Mouse (Mus musculus) large intestine, adult 2 months (tissue): Measurements from ENCODE around the gene Klk12. TPM values are rescaled to one million over a fixed set of nuclear protein-coding genes. Genes with fewer than 3 reads are reported as not detected.

ENCODE experiments used
- DNase-seq: peaks from one replicate; pipeline ENCODE4 v3.0.0-alpha.2; 2012; ENCODE audit warnings: low read depth, low spot score
- WGBS: fragments of 180-500 bp; shearing (Covaris S2); methylation state at CpG from one replicate; pipeline ENCODE4 v1.1.7; 2018; 5-methylcytosine and 5-hydroxymethylcytosine counted together
- polyA plus RNA-seq: library from polyadenylated mRNA; depleted of rRNA; stranded (reverse); fragments of >200 nt; gene quantifications from 2 replicates; pipeline ENCODE4 v1.2.3, GENCODE M21; 2012; rRNA removed

Gene Klk12
- polyA plus RNA-seq, 1 experiment: not detected

DNA sequence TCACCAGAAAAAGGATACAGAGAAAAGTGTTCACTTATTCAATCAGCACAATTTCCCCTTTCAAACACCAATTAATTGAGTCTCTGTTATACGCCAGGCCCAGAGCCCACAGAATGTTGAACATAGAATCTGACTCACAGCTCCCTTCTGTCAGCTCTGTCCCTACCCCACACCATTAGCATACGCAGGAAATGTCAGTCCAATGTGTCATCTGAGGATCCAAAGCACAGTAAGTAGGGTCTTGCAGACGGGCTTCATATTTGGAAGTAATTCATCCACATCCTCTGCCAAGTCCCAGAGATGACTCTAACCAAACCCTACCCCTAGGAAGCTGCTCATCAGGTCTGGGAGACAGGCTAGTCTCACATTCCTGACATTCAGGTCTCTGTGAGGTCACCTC lies 19.4 kb downstream of the Klk12 start:
- DNase-seq: no peak
- WGBS: 69% methylated on average over 3 of the region's 3 CpGs

DNA sequence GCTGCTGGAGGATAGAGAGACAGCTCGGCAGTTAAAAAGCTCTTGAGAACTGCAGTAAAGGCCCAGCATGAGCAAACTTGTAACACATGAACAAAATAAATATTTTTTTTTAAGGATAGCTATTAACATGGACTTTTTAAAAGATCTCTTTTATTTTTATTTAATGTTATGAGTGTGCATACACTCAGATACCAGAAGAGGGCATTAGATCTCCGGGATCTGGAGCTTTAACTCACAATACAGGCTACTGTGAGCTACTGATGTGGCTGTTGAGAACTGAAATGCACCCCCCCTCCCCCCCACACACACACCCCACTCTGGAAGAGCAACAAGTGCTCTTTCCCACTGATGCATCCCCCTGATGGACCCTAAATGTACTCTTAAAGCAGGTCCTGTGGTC lies 20.6 kb downstream of the Klk12 start:
- 38% methylated on average over 2 of the region's 2 CpGs for WGBS
- no peak for DNase-seq

- 73% methylated on average over 7 of the region's 7 CpGs for WGBS
- no peak for DNase-seq
Measured at GRCm38 (mm10) chr7:43791591-43791990, 22.9 kb downstream of the Klk12 start, which contains the start of gene Klk9. TSS of gene Klk9 (plus strand) at chr7:43791891.

GRCm38 (mm10) chr7:43796355-43796754 lies 27.7 kb downstream of the Klk12 start:
- DNase-seq: no peak

GRCm38 (mm10) chr7:43797333-43797769 lies 28.7 kb downstream of the Klk12 start, which contains the start of gene Klk8:
TSS of gene Klk8 (plus strand) at chr7:43797577.
- DNase-seq: no peak
- under 1% methylated on average over 28 of the region's 28 CpGs for WGBS

More at GRCm38 (mm10) chr7:43796355-43796754, 27.7 kb downstream of the Klk12 start:
- WGBS: 7% methylated on average over 8 of the region's 8 CpGs

DNA sequence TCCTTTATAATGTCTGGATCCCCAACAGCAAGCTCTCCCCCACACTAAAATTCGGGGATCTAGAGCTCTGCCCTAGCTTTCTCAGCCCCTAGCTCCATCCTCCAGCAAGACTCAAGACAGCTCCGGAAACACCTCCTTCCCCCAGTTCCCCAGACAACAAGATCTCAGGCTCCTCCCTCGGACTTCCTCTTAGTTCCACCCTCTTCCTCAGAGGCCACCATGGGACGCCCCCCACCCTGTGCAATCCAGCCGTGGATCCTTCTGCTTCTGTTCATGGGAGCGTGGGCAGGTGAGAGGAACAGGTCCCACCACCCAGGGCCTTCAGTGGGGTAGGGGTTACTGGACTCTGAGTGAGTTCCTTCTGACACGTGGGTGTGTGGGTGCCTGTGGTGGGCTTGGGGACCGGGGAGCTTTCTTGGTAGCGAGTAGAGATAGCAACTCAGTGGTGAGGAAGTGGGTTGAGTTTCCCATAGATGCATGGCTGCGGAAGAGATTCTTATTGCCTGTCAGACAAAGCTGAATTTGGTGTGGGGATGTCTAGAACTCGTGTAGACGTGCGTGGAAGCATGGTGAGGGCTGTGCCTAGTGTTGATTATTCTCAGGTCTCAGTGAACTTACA lies 29.3 kb downstream of the Klk12 start:
- 38% methylated on average over 13 of the region's 13 CpGs for WGBS
- DNase-seq: no peak

DNA sequence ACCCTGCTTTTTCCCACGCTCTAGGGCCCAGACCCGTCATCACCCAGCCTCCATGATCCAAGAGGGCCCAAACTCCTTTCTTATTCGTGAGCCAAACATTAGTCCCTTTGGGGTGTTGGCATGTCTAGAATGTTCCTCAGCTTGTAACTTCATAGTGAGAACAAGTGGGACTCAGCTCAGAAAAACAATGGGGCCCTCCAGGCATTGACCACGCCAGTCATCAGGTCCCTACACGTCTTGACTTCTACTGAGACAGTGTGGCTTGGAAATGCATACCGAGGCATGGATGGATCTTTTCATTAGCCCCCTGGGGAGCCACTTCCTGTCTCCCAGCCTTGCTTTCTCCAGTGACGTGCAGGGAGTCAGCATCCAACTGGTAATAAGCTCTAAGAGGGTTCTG lies 31.2 kb downstream of the Klk12 start:
- DNase-seq: no peak
- 69% methylated on average over 7 of the region's 7 CpGs for WGBS

GRCm38 (mm10) chr7:43810994-43811393 lies 42.3 kb downstream of the Klk12 start, which contains the start of gene Klk7:
TSS of gene Klk7 (plus strand) at chr7:43811294.
- 57% methylated on average over 5 of the region's 5 CpGs for WGBS

GRCm38 (mm10) chr7:43815211-43815610 lies 46.5 kb downstream of the Klk12 start:
- WGBS: 84% methylated on average over 7 of the region's 7 CpGs
- no peak for DNase-seq

More at GRCm38 (mm10) chr7:43810994-43811393, 42.3 kb downstream of the Klk12 start, which contains the start of gene Klk7:
- DNase-seq: no peak

- DNase-seq: no peak
Measured at GRCm38 (mm10) chr7:43816746-43817145, 48.0 kb downstream of the Klk12 start.

- 63% methylated on average over 7 of the region's 7 CpGs for WGBS
- no peak for DNase-seq
Measured at GRCm38 (mm10) chr7:43821581-43821980, 52.9 kb downstream of the Klk12 start.

Other genes with a start within 250 kb of the Klk12 start
- 2.2 and 5.0 TPM in 2 replicates for gene Cd33, start 224.5 kb upstream of the Klk12 start, polyA plus RNA-seq
- 0.83 and 1.3 TPM in 2 replicates for gene Zfp658, start 206.6 kb upstream of the Klk12 start, polyA plus RNA-seq
- gene Zfp719, start 189.3 kb upstream of the Klk12 start, polyA plus RNA-seq: 0.98 and 1.7 TPM in 2 replicates
- 0.10 TPM in 1 of 2 replicates, not detected in the other for gene Zfp819, start 161.7 kb upstream of the Klk12 start, polyA plus RNA-seq
- gene Ceacam18, start 134.2 kb upstream of the Klk12 start, polyA plus RNA-seq: 19.4 and 35.3 TPM in 2 replicates
- 4.4 and 4.8 TPM in 2 replicates for gene Siglece, start 108.7 kb upstream of the Klk12 start, polyA plus RNA-seq
- 8.8 and 9.2 TPM in 2 replicates for gene Ctu1, start 96.9 kb upstream of the Klk12 start, polyA plus RNA-seq
- 0.16 TPM in 2 replicates for gene Klk14, start 78.5 kb upstream of the Klk12 start, polyA plus RNA-seq
- not detected in 2 replicates for gene Klk13, start 56.3 kb upstream of the Klk12 start, polyA plus RNA-seq
- not detected in 2 replicates for gene Klk11, start 5.7 kb downstream of the Klk12 start, polyA plus RNA-seq
- 0.21 and 0.69 TPM in 2 replicates for gene Klk10, start 12.1 kb downstream of the Klk12 start, polyA plus RNA-seq
- not detected in 2 replicates for gene Klk9, start 23.0 kb downstream of the Klk12 start, polyA plus RNA-seq
- 3.1 TPM in 2 replicates for gene Klk8, start 28.7 kb downstream of the Klk12 start, polyA plus RNA-seq
- gene Klk7, start 42.4 kb downstream of the Klk12 start, polyA plus RNA-seq: not detected in 2 replicates
- not detected in 2 replicates for gene Klk6, start 55.6 kb downstream of the Klk12 start, polyA plus RNA-seq
- not detected in 2 replicates for gene Klk5, start 73.1 kb downstream of the Klk12 start, polyA plus RNA-seq
- gene Klk4, start 112.3 kb downstream of the Klk12 start, polyA plus RNA-seq: not detected in 2 replicates
- gene Klk15, start 164.8 kb downstream of the Klk12 start, polyA plus RNA-seq: not detected in 2 replicates
- gene Klk1b8, start 181.8 kb downstream of the Klk12 start, polyA plus RNA-seq: not detected in 2 replicates
- not detected in 2 replicates for gene Klk1b1, start 197.9 kb downstream of the Klk12 start, polyA plus RNA-seq
- gene Klk1b9, start 207.2 kb downstream of the Klk12 start, polyA plus RNA-seq: not detected in 2 replicates
- gene Klk1b11, start 227.0 kb downstream of the Klk12 start, polyA plus RNA-seq: not detected in 2 replicates
- gene Klk1b26, start 243.3 kb downstream of the Klk12 start, polyA plus RNA-seq: not detected in 2 replicates